Mouse (Mus musculus): ENCODE measurements around the gene Mthfd1l.

GRCm38 (mm10) chr10:3946871-3947270 is 26.0 kb upstream of the Mthfd1l start:
- TF ChIP-seq CTCF (conservative IDR thresholded peaks at IDR 0.05; ENCODE audit: low read length) (no peak), NANOG (IDR thresholded peaks at IDR 0.05; ENCODE audit: borderline replicate concordance, low read length) (no peak)
